Mouse (Mus musculus): ENCODE data around the gene Pld4. TPM values are rescaled to one million over a fixed set of nuclear protein-coding genes. Genes with fewer than 3 reads are reported as not detected.

Pld4 gene
- polyA plus RNA-seq, 1 experiment from 2014 or later: 7.0 TPM

GRCm38 (mm10) chr12:112799237-112799970 lies 38.9 kb downstream of the Pld4 start:
- no peaks in the 10 kb centered on the region for H3K9me3 ChIP-seq (replicated peaks; ENCODE audit: control insufficient read depth, low read length)
- peaks cover 17% of the 10 kb centered on the region for H3K27me3 ChIP-seq (replicated peaks; ENCODE audit: control insufficient read depth, insufficient read depth, low read length)
- H3K9ac ChIP-seq (ENCODE audit: low read length): no peak overlapping the region

GRCm38 (mm10) chr12:112800476-112800875 lies 40.0 kb downstream of the Pld4 start:
- Histone ChIP-seq H3K4me1 (ENCODE audit: control insufficient read depth, insufficient read depth, low read length) (no peaks in the 10 kb centered on the region), H3K27ac (ENCODE audit: low read depth, low read length) (no peak overlapping the region), H3K4me3 (ENCODE audit: low read depth, low read length) (no peak overlapping the region), H3K36me3 (ENCODE audit: control insufficient read depth, insufficient read depth, low read length) (no peaks in the 10 kb centered on the region), H3K4me2 (ENCODE audit: low read length) (no peak overlapping the region), H3K9ac (ENCODE audit: low read length) (no peak overlapping the region), H3K9me3 (replicated peaks; ENCODE audit: control insufficient read depth, low read length) (no peaks in the 10 kb centered on the region), H3K27me3 (replicated peaks; ENCODE audit: control insufficient read depth, insufficient read depth, low read length) (peaks cover 17% of the 10 kb centered on the region)
- peak; percentile 51 for ATAC-seq
- peak; percentile 76 for DNase-seq (ENCODE audit: low spot score)
- 6% methylated on average over 4 of the region's 4 CpGs for WGBS

More at GRCm38 (mm10) chr12:112799237-112799970, 38.9 kb downstream of the Pld4 start:
- Histone ChIP-seq H3K4me1 (ENCODE audit: control insufficient read depth, insufficient read depth, low read length) (no peaks in the 10 kb centered on the region), H3K36me3 (ENCODE audit: control insufficient read depth, insufficient read depth, low read length) (no peaks in the 10 kb centered on the region), H3K27ac (ENCODE audit: low read depth, low read length) (no peak overlapping the region), H3K4me2 (ENCODE audit: low read length) (no peak overlapping the region), H3K4me3 (ENCODE audit: low read depth, low read length) (no peak overlapping the region)
- no peak for ATAC-seq
- 85% methylated on average over 10 of the region's 10 CpGs for WGBS
- DNase-seq (ENCODE audit: low spot score): no peak

DNA sequence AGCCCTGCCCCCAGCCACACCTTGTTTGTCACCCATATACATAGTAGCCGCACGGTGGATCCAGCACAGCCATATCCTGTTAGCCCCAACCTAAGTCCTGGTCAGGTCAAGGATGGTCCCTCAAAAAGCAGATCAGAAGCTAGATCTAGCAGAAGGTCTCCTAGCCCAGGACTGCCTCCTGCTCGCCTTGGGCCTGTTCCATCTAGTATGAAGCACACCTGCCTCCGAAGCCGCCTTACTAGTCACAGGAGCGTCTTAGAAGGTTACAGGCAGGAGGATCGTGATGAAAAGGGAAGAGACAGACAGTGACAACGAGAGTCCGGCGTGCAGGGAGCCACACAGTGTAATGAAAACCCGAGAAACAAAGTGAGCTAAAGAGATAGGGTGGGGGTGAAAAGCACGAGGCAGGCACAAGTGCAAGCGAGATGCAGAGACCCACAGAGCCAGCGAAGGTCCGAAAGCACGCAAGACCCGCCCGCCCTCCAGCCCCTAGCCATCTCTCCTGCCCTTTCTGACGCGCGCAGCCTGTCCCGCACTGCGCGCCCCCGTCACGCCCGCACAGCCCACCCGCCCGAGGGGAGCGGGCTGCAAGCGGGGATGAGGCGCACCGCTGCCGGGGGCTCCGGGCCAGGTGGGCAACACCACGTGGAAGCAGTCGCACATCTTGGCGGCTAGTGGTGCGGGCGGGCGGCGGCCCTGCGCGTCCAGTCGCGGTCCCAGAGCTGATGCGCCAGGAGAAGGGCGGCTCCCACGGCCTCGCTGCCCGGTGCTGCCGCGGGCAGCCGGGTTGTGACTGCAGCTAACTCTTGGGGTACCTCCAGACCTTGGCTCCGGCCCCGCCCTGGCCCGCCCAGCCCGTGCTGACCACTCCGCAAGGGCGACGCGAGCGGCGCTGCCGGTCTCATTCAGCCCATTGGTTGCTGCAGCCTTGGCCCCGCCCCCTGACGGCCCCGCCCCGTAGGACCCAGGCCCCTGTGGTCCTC lies 41.7 kb downstream of the Pld4 start, which contains the start of gene Ahnak2:
TSS of gene Ahnak2 (minus strand) at position 794 of the 983 bp plus-strand sequence.
- ATAC-seq (peak; percentile 61), DNase-seq (ENCODE audit: low spot score) (peak; percentile 38)
- H3K4me3 ChIP-seq (ENCODE audit: low read depth, low read length): peak within 1 kb of the TSS; percentile 57
- H3K27me3 ChIP-seq (replicated peaks; ENCODE audit: control insufficient read depth, insufficient read depth, low read length): peaks cover 17% of the 10 kb centered on the region
- no peaks in the 10 kb centered on the region for H3K9me3 ChIP-seq (replicated peaks; ENCODE audit: control insufficient read depth, low read length)
- H3K4me1 ChIP-seq (ENCODE audit: control insufficient read depth, insufficient read depth, low read length): no peaks in the 10 kb centered on the region
- no peaks in the 10 kb centered on the region for H3K36me3 ChIP-seq (ENCODE audit: control insufficient read depth, insufficient read depth, low read length)
- peak within 1 kb of the TSS; percentile 71 for H3K9ac ChIP-seq (ENCODE audit: low read length)
- H3K27ac ChIP-seq (ENCODE audit: low read depth, low read length): no peak within 1 kb of the TSS
- 4% methylated on average over 59 of the region's 69 CpGs for WGBS
- peak within 1 kb of the TSS; percentile 100 for H3K4me2 ChIP-seq (ENCODE audit: low read length)

DNA sequence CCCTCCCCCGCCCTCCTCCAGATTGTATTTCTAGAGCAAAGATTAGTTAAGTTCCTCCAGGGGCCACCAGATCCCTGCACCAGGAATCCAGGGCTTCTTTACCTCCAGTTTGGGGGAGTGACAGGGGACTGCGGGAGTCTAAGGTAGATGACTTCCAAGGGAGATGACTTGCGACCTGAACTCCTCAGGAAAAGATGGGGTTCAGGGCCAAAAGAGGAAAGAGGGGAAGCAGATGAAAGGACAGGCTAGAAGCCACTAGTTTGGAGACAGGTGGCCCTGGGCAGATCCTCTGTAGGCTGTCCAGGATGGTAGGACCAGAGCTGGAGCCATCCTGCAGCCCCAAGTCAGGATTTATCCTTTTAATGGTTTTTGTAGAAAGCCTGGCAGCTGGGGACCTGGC lies 42.5 kb downstream of the Pld4 start:
- DNase-seq (ENCODE audit: low spot score): no peak
- H3K4me3 ChIP-seq (ENCODE audit: low read depth, low read length): peak overlapping the region; percentile 57; the same call in 1 of the 2 replicates
- H3K9me3 ChIP-seq (replicated peaks; ENCODE audit: control insufficient read depth, low read length): no peaks in the 10 kb centered on the region
- ATAC-seq: no peak
- no peak overlapping the region for H3K9ac ChIP-seq (ENCODE audit: low read length)
- H3K4me1 ChIP-seq (ENCODE audit: control insufficient read depth, insufficient read depth, low read length): no peaks in the 10 kb centered on the region
- WGBS: 21% methylated on average over 3 of the region's 3 CpGs
- no peaks in the 10 kb centered on the region for H3K36me3 ChIP-seq (ENCODE audit: control insufficient read depth, insufficient read depth, low read length)
- H3K27ac ChIP-seq (ENCODE audit: low read depth, low read length): no peak overlapping the region
- peak overlapping the region; percentile 100 for H3K4me2 ChIP-seq (ENCODE audit: low read length)
- H3K27me3 ChIP-seq (replicated peaks; ENCODE audit: control insufficient read depth, insufficient read depth, low read length): peaks cover 17% of the 10 kb centered on the region

DNA sequence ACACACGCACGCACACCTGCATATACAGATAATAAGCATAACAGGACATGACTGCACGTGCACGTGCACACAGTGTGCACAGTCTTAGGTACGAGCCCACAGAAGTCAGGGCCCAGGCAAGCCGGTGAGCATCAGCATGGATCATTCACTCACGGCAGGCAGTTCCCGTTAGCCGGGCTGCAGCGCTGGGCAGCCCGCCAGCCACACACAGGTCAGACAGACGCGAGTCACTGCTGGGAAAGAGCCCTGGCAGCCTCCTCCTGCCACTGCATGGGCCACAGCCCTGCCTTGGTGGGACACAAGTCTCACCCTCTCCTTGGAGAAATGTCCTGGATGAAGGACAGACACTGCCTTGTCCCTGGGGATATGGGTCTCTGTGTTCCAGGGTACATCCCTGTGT lies 43.6 kb downstream of the Pld4 start:
- Histone ChIP-seq H3K27ac (ENCODE audit: low read depth, low read length) (no peak overlapping the region), H3K4me2 (ENCODE audit: low read length) (no peak overlapping the region), H3K27me3 (replicated peaks; ENCODE audit: control insufficient read depth, insufficient read depth, low read length) (peaks cover 17% of the 10 kb centered on the region), H3K9ac (ENCODE audit: low read length) (no peak overlapping the region), H3K36me3 (ENCODE audit: control insufficient read depth, insufficient read depth, low read length) (no peaks in the 10 kb centered on the region), H3K4me3 (ENCODE audit: low read depth, low read length) (no peak overlapping the region), H3K4me1 (ENCODE audit: control insufficient read depth, insufficient read depth, low read length) (peaks cover 4% of the 10 kb centered on the region), H3K9me3 (replicated peaks; ENCODE audit: control insufficient read depth, low read length) (no peaks in the 10 kb centered on the region)
- DNase-seq (ENCODE audit: low spot score) (peak; percentile 30), ATAC-seq (no peak)
- 41% methylated on average over 13 of the region's 13 CpGs for WGBS

DNA sequence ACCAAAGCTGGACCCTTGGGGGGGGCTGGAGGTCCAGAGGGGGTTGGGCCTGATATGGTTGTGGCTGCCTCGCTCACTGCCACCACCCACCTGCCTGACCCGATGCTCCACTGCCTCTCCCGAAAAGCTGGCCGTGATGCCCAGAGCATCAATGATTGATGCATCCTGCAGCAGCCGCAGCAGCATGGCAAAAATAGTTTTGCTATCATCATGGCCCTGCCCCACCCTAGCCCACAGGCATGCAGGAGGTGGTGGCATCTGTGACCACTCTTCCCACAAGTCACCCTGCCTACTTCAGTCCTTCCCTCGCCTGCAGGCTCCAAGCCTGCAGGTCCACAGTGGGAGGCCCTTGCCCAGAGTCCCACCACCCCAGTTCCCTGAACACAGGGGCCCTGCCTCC lies 45.6 kb downstream of the Pld4 start:
- no peak for ATAC-seq
- no peak overlapping the region for H3K9ac ChIP-seq (ENCODE audit: low read length)

GRCm38 (mm10) chr12:112807796-112808195 lies 47.3 kb downstream of the Pld4 start:
- peaks cover 12% of the 10 kb centered on the region for H3K4me1 ChIP-seq (ENCODE audit: control insufficient read depth, insufficient read depth, low read length)
- H3K9me3 ChIP-seq (replicated peaks; ENCODE audit: control insufficient read depth, low read length): no peaks in the 10 kb centered on the region
- DNase-seq (ENCODE audit: low spot score): no peak
- H3K4me3 ChIP-seq (ENCODE audit: low read depth, low read length): no peak overlapping the region
- 0 out of 2 replicates have a peak, but pooled peaks cover 2% of the 10 kb centered on the region for H3K27me3 ChIP-seq (replicated peaks; ENCODE audit: control insufficient read depth, insufficient read depth, low read length)
- peak overlapping the region; percentile 79; the same call in 1 of the 2 replicates for H3K4me2 ChIP-seq (ENCODE audit: low read length)
- H3K36me3 ChIP-seq (ENCODE audit: control insufficient read depth, insufficient read depth, low read length): 0 out of 2 replicates have a peak, but pooled peaks cover 5% of the 10 kb centered on the region
- no peak for ATAC-seq
- 81% methylated on average over 4 of the region's 4 CpGs for WGBS
- H3K9ac ChIP-seq (ENCODE audit: low read length): no peak overlapping the region
- no peak overlapping the region; the same call in 1 of the 2 replicates for H3K27ac ChIP-seq (ENCODE audit: low read depth, low read length)

More for the DNA sequence above, 45.6 kb downstream of the Pld4 start:
- DNase-seq (ENCODE audit: low spot score): no peak
- Histone ChIP-seq H3K4me2 (ENCODE audit: low read length) (no peak overlapping the region), H3K27ac (ENCODE audit: low read depth, low read length) (no peak overlapping the region), H3K27me3 (replicated peaks; ENCODE audit: control insufficient read depth, insufficient read depth, low read length) (peaks cover 13% of the 10 kb centered on the region; the same call in 1 of the 2 replicates), H3K9me3 (replicated peaks; ENCODE audit: control insufficient read depth, low read length) (no peaks in the 10 kb centered on the region), H3K4me3 (ENCODE audit: low read depth, low read length) (no peak overlapping the region), H3K36me3 (ENCODE audit: control insufficient read depth, insufficient read depth, low read length) (no peaks in the 10 kb centered on the region), H3K4me1 (ENCODE audit: control insufficient read depth, insufficient read depth, low read length) (peaks cover 12% of the 10 kb centered on the region)
- WGBS: 84% methylated on average over 6 of the region's 6 CpGs

GRCm38 (mm10) chr12:112808212-112808586 lies 47.7 kb downstream of the Pld4 start:
- peak overlapping the region; percentile 65 for H3K4me3 ChIP-seq (ENCODE audit: low read depth, low read length)
- no peaks in the 10 kb centered on the region for H3K9me3 ChIP-seq (replicated peaks; ENCODE audit: control insufficient read depth, low read length)
- 0 out of 2 replicates have a peak, but pooled peaks cover 5% of the 10 kb centered on the region for H3K36me3 ChIP-seq (ENCODE audit: control insufficient read depth, insufficient read depth, low read length)
- peak; percentile 28 for ATAC-seq
- peaks cover 12% of the 10 kb centered on the region for H3K4me1 ChIP-seq (ENCODE audit: control insufficient read depth, insufficient read depth, low read length)
- 63% methylated on average over 5 of the region's 5 CpGs for WGBS
- DNase-seq (ENCODE audit: low spot score): peak; percentile 14
- peak overlapping the region; percentile 79 for H3K4me2 ChIP-seq (ENCODE audit: low read length)
- peak overlapping the region; percentile 71 for H3K9ac ChIP-seq (ENCODE audit: low read length)
- H3K27ac ChIP-seq (ENCODE audit: low read depth, low read length): peak overlapping the region; percentile 71; the same call in 1 of the 2 replicates
- H3K27me3 ChIP-seq (replicated peaks; ENCODE audit: control insufficient read depth, insufficient read depth, low read length): 0 out of 2 replicates have a peak, but pooled peaks cover 2% of the 10 kb centered on the region
